Mouse (Mus musculus): ENCODE results near the gene Ablim2. TPM values are rescaled to one million over a fixed set of nuclear protein-coding genes. Genes with fewer than 3 reads are reported as not detected.

Ablim2 gene
- polyA plus RNA-seq, 1 experiment from 2014 or later = 0.94 TPM

DNA sequence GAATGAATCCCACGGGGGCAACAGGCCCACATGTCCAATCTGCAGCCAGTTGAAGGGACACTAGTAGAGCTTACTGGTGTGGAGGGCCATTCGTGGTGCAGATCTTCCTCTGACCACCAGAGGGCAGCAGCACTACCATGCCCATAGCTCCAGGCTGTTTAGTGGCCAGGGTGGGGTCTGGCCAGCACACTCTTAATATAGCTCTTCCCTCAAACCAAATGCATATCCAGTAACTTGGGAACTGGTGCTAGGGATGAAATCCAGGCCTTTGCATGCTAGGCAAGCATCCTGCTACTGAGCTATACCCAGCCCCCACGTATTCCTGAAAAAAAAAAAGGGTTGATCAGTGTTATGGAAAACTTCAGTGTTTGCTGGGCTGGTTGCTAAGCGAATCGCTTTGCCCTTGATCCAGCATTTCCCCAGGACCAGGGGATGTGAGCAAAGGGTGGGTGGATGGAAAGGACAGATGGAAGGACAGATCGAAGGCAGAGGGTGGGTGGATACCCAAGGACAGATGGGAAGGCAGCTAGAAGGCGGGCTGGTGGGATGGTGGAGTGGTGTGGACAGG lies 37.9 kb downstream of the Ablim2 start:
- H3K36me3 ChIP-seq = no peaks in the 10 kb centered on the region
- no peak overlapping the region for H3K27ac ChIP-seq
- peaks cover 9% of the 10 kb centered on the region for H3K4me1 ChIP-seq
- H3K4me3 ChIP-seq = no peak overlapping the region
- H3K4me2 ChIP-seq = no peak overlapping the region
- WGBS = 63% methylated on average over 7 of the region's 7 CpGs
- 0 out of 2 replicates have a peak, but pooled peaks cover 7% of the 10 kb centered on the region for H3K27me3 ChIP-seq
- H3K9me3 ChIP-seq = no peaks in the 10 kb centered on the region
- no peak overlapping the region for H3K9ac ChIP-seq
- no peak for ATAC-seq (ENCODE audit: insufficient number of reproducible peaks, insufficient read depth, low FRiP score, low TSS enrichment, low read depth)

DNA sequence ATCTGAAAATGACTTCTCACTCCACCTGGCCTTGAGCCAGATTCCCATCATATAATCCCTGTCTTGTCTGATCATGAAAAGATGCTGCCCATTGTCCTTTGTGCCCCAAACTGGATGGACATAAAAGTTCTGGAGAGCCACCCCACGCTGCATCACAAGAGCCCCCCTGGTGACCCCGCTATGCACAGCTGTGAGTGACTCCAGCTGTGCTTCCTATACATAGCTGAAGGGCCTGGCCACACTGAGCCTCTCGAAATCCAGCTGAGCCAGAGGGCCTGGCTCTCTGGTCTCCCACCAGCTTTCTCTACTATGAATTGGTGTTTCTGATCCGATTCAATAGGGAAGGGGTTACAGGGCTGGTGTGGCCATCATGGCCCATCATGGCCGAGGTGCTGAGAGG lies 38.5 kb downstream of the Ablim2 start:
- H3K9ac ChIP-seq = no peak overlapping the region
- ATAC-seq (ENCODE audit: insufficient number of reproducible peaks, insufficient read depth, low FRiP score, low TSS enrichment, low read depth) = no peak
- WGBS = 73% methylated on average over 5 of the region's 5 CpGs
- no peaks in the 10 kb centered on the region for H3K36me3 ChIP-seq
- no peak overlapping the region for H3K27ac ChIP-seq
- peaks cover 9% of the 10 kb centered on the region for H3K4me1 ChIP-seq
- H3K4me2 ChIP-seq = no peak overlapping the region
- no peak overlapping the region for H3K4me3 ChIP-seq
- no peaks in the 10 kb centered on the region for H3K9me3 ChIP-seq
- H3K27me3 ChIP-seq = 0 out of 2 replicates have a peak, but pooled peaks cover 7% of the 10 kb centered on the region

DNA sequence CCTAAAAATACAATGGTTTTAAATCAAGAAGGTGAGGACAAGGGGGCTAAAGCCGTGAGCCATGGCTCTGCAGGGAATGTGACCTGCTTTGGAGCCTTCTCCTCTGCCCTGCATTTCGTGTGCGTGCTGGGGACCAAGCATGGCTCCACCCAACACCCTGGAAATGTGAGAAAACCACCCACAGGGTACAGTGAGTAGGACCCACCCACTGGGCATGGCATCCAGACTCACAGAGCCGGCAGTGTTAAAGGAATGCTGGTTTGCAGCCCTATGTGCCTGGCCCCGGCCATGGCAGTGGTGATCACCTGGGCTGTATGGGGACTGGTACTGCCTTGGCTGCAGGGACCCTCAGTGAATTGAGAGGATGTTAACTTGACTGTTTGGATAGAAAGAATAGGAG lies 41.4 kb downstream of the Ablim2 start:
- 0 out of 2 replicates have a peak, but pooled peaks cover 7% of the 10 kb centered on the region for H3K27me3 ChIP-seq
- ATAC-seq (ENCODE audit: insufficient number of reproducible peaks, insufficient read depth, low FRiP score, low TSS enrichment, low read depth) = no peak
- no peak overlapping the region for H3K27ac ChIP-seq
- H3K4me3 ChIP-seq = no peak overlapping the region
- no peaks in the 10 kb centered on the region for H3K36me3 ChIP-seq
- no peak overlapping the region for H3K4me2 ChIP-seq
- H3K4me1 ChIP-seq = peaks cover 9% of the 10 kb centered on the region
- WGBS = 39% methylated on average over 5 of the region's 5 CpGs
- H3K9ac ChIP-seq = no peak overlapping the region
- no peaks in the 10 kb centered on the region for H3K9me3 ChIP-seq

DNA sequence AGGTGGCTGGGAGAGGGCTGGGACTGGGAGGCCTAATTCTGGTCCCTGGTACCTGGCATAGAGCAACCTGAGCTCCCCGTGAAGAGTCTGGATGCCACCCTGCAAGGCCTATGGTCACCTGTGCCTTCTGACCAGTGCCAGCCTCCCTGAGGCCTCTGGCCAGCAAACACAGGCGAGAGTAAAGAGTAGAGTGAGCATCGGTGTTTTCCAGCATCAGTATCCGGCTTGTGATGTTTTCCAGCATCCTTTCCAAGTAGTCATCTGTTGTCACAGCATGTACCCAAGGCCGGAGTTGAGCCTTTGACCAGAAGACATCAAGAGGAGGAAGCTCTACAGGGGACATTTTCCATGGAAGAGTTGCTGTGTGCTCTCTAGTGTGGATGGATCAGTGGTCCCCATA lies 45.7 kb downstream of the Ablim2 start:
- peaks cover 3% of the 10 kb centered on the region; the same call in 1 of the 2 replicates for H3K4me1 ChIP-seq
- no peaks in the 10 kb centered on the region for H3K9me3 ChIP-seq
- WGBS = 87% methylated on average over 5 of the region's 5 CpGs
- no peak for ATAC-seq (ENCODE audit: insufficient number of reproducible peaks, insufficient read depth, low FRiP score, low TSS enrichment, low read depth)
- H3K36me3 ChIP-seq = no peaks in the 10 kb centered on the region
- H3K9ac ChIP-seq = no peak overlapping the region
- H3K4me3 ChIP-seq = no peak overlapping the region
- no peak overlapping the region for H3K4me2 ChIP-seq
- H3K27me3 ChIP-seq = 0 out of 2 replicates have a peak, but pooled peaks cover 2% of the 10 kb centered on the region
- no peak overlapping the region for H3K27ac ChIP-seq

DNA sequence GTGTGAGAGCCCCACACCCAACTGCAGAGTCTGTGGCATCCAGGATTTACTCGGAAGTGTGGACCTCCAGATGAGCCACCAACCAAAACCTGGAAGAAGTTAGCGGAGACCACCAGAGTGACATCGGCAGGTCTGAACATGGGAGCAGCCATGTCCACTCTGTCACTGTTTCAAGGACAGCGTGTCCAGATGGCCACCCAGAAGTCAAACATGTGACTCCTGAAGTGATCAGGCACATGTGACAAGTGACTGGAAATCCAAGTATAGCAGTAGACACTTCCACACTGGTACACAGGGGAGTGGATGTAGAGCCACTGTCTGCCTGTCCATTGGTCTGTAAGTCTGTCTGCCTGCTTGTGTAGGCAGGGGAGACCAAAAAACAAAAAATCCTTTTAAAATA lies 47.0 kb downstream of the Ablim2 start:
- Histone ChIP-seq H3K4me2 (no peak overlapping the region), H3K9ac (no peak overlapping the region), H3K27ac (no peak overlapping the region), H3K9me3 (no peaks in the 10 kb centered on the region), H3K4me1 (no peaks in the 10 kb centered on the region), H3K36me3 (no peaks in the 10 kb centered on the region), H3K27me3 (no peaks in the 10 kb centered on the region), H3K4me3 (no peak overlapping the region)
- WGBS = 85% methylated on average over 4 of the region's 4 CpGs
- ATAC-seq (ENCODE audit: insufficient number of reproducible peaks, insufficient read depth, low FRiP score, low TSS enrichment, low read depth) = no peak

DNA sequence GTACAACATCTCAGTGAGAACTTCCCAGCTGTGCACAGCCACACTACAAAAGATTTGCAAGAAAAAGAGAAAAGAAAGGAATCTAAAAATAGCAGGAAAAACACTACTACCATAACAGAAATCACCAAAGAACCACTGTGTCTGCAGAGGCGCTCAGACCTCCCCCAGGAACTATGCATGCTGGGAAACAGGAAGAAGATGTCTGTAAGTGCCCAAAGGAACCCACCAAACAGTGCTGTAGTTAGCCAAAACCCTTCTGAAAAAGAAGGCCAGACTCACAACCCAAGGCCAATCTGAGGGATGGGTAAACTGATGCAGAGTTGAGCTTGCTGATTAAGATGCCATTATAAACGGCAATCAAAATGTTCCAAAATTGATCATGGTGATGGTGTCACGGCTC lies 47.5 kb downstream of the Ablim2 start:
- Histone ChIP-seq H3K27ac (no peak overlapping the region), H3K4me2 (no peak overlapping the region), H3K36me3 (no peaks in the 10 kb centered on the region), H3K4me3 (no peak overlapping the region), H3K4me1 (no peaks in the 10 kb centered on the region), H3K9ac (no peak overlapping the region), H3K27me3 (no peaks in the 10 kb centered on the region), H3K9me3 (no peaks in the 10 kb centered on the region)
- WGBS = 88% methylated on average over 3 of the region's 3 CpGs
- no peak for ATAC-seq (ENCODE audit: insufficient number of reproducible peaks, insufficient read depth, low FRiP score, low TSS enrichment, low read depth)

DNA sequence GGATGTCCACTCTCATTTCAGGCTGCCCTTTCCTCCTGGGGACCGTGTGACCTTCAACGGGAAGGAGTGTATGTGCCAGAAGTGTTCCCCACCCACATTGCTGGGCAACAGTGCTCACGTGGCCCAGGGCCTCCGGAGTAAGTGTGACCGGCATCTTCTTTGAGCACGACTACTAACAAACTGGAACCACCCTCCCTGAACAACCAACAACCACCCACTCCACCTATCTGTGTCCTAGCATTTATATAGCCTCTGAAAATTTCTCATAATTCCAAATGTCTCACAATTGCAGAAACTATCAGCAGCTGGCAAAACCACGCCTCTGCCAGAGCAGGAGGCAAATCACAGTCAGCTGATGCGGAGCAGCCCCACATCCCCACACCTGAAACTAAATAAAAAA lies 49.3 kb downstream of the Ablim2 start:
- Histone ChIP-seq H3K4me2 (no peak overlapping the region), H3K4me1 (no peaks in the 10 kb centered on the region), H3K9ac (no peak overlapping the region), H3K4me3 (no peak overlapping the region), H3K36me3 (no peaks in the 10 kb centered on the region), H3K27me3 (no peaks in the 10 kb centered on the region), H3K9me3 (no peaks in the 10 kb centered on the region), H3K27ac (no peak overlapping the region)
- WGBS = 84% methylated on average over 8 of the region's 8 CpGs
- ATAC-seq (ENCODE audit: insufficient number of reproducible peaks, insufficient read depth, low FRiP score, low TSS enrichment, low read depth) = no peak

DNA sequence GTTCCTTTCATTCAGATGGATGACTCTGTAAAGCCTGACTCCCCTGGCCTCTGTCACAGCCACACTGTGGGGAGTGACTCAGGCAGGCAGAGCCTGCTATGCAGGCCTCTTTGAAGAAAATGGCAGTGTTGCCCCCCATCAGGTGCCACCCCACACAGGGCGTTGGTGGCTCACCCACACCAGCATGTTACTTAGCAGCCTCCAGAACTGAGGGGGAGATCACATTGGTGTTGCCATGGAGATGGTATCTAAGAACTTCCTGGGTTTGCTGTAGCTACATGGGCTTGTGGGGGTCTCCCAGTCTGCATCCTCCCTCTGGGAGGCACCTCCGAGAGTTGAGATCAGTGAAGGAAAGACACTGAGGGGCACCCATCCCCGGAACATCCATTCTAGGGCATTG lies 52.8 kb downstream of the Ablim2 start:
- H3K4me2 ChIP-seq = no peak overlapping the region
- no peaks in the 10 kb centered on the region for H3K36me3 ChIP-seq
- no peak overlapping the region for H3K4me3 ChIP-seq
- 67% methylated on average over 3 of the region's 3 CpGs for WGBS
- 0 out of 2 replicates have a peak, but pooled peaks cover 6% of the 10 kb centered on the region for H3K4me1 ChIP-seq
- H3K9me3 ChIP-seq = no peaks in the 10 kb centered on the region
- H3K27ac ChIP-seq = no peak overlapping the region
- H3K9ac ChIP-seq = no peak overlapping the region
- peaks cover 4% of the 10 kb centered on the region for H3K27me3 ChIP-seq
- ATAC-seq (ENCODE audit: insufficient number of reproducible peaks, insufficient read depth, low FRiP score, low TSS enrichment, low read depth) = no peak

DNA sequence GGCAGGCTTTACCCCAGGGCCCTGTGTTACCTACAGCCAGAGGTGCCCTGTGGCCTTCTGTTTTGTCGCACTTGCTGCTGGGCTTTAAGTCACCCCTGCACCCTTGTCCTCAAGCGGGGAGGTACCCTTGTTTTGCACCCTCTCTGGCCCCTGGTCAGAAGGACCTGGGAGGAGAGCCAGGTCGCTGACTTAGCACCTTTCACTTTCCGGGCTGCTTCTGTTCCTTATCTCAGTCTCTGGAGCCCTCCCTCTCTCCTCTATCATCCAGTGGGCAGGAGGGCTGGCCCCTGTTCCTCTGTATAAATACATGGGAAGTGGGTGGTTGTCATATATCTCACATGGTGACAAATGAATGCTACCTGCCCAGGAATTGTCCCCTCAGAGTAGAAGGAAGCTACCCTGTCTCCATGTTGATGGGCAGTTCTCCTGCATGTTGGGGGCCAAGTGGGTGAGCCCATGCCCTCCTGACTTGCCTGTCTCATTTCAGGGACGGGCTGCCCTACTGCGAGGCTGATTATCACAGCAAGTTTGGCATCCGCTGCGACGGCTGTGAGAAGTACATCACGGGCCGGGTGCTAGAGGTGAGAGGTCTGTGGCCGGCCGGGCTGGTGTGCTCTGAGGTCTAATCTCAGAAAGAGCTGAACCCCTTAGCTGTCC lies 54.1 kb downstream of the Ablim2 start:
- 0 out of 2 replicates have a peak, but pooled peaks cover 6% of the 10 kb centered on the region for H3K4me1 ChIP-seq
- H3K36me3 ChIP-seq = no peaks in the 10 kb centered on the region
- H3K4me2 ChIP-seq = no peak overlapping the region
- no peak overlapping the region for H3K4me3 ChIP-seq
- no peak overlapping the region for H3K27ac ChIP-seq
- 84% methylated on average over 13 of the region's 13 CpGs for WGBS
- no peaks in the 10 kb centered on the region for H3K9me3 ChIP-seq
- ATAC-seq (ENCODE audit: insufficient number of reproducible peaks, insufficient read depth, low FRiP score, low TSS enrichment, low read depth) = no peak
- no peak overlapping the region for H3K9ac ChIP-seq
- peaks cover 4% of the 10 kb centered on the region for H3K27me3 ChIP-seq

- H3K4me2 ChIP-seq = no peak overlapping the region
- no peak overlapping the region for H3K27ac ChIP-seq
- ATAC-seq (ENCODE audit: insufficient number of reproducible peaks, insufficient read depth, low FRiP score, low TSS enrichment, low read depth) = no peak
- no peaks in the 10 kb centered on the region for H3K9me3 ChIP-seq
- 61% methylated on average over 15 of the region's 15 CpGs for WGBS
- peaks cover 4% of the 10 kb centered on the region for H3K27me3 ChIP-seq
- H3K36me3 ChIP-seq = no peaks in the 10 kb centered on the region
- H3K9ac ChIP-seq = no peak overlapping the region
- H3K4me3 ChIP-seq = no peak overlapping the region
- 0 out of 2 replicates have a peak, but pooled peaks cover 6% of the 10 kb centered on the region for H3K4me1 ChIP-seq
Measured at GRCm38 (mm10) chr5:35814334-35814941, 56.8 kb downstream of the Ablim2 start.

DNA sequence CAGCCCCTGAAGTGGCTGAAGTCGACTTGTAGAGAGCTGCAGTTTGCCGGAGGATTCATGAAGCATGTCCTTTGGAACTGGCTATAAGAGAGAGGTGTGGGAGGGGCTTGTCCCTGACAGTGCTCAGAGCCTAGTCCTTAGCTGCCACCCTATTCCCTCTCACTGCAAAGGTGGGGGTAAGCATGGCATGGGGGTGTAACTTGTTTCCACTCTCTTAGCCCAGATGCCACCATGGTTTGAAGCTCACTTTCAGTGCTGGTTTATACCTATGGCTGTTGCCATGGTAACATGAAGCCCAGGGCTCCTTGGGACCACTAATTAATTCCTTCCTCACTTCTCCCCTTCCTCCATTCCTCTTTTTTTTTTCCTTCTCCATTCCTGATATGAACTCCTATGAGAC lies 57.4 kb downstream of the Ablim2 start:
- no peak overlapping the region for H3K4me2 ChIP-seq
- H3K4me3 ChIP-seq = no peak overlapping the region
- H3K27ac ChIP-seq = no peak overlapping the region
- no peak overlapping the region for H3K9ac ChIP-seq
- peaks cover 4% of the 10 kb centered on the region for H3K27me3 ChIP-seq
- H3K9me3 ChIP-seq = no peaks in the 10 kb centered on the region
- ATAC-seq (ENCODE audit: insufficient number of reproducible peaks, insufficient read depth, low FRiP score, low TSS enrichment, low read depth) = no peak
- no peaks in the 10 kb centered on the region for H3K36me3 ChIP-seq
- 33% methylated on average over 2 of the region's 2 CpGs for WGBS
- H3K4me1 ChIP-seq = 0 out of 2 replicates have a peak, but pooled peaks cover 6% of the 10 kb centered on the region

GRCm38 (mm10) chr5:35817266-35817665 lies 59.6 kb downstream of the Ablim2 start:
- H3K4me1 ChIP-seq = 0 out of 2 replicates have a peak, but pooled peaks cover 6% of the 10 kb centered on the region
- H3K4me3 ChIP-seq = no peak overlapping the region
- ATAC-seq (ENCODE audit: insufficient number of reproducible peaks, insufficient read depth, low FRiP score, low TSS enrichment, low read depth) = no peak
- no peak overlapping the region for H3K9ac ChIP-seq
- WGBS = 77% methylated on average over 3 of the region's 5 CpGs
- H3K9me3 ChIP-seq = no peaks in the 10 kb centered on the region
- H3K36me3 ChIP-seq = no peaks in the 10 kb centered on the region
- H3K27ac ChIP-seq = no peak overlapping the region
- H3K4me2 ChIP-seq = no peak overlapping the region
- H3K27me3 ChIP-seq = peaks cover 4% of the 10 kb centered on the region
